Mouse (Mus musculus): Measurements from ENCODE around the gene Mrtfb. TPM values are rescaled to one million over a fixed set of nuclear protein-coding genes. Genes with fewer than 3 reads are reported as not detected.

Mrtfb gene
- polyA plus RNA-seq, 1 experiment from 2014 or later = 12.9 TPM

GRCm38 (mm10) chr16:13440468-13440867, 184.2 kb downstream of the Mrtfb start:
- 43% methylated on average over 6 of the region's 6 CpGs for WGBS

GRCm38 (mm10) chr16:13443764-13444163, 187.5 kb downstream of the Mrtfb start:
- Histone ChIP-seq H3K27me3 (ENCODE audit: control insufficient read depth, insufficient read depth, low read depth, low read length) (no peaks in the 10 kb centered on the region; the same call in 1 of the 2 replicates), H3K4me2 (ENCODE audit: low read length) (no peak overlapping the region), H3K4me3 (ENCODE audit: low read depth, low read length) (no peak overlapping the region), H3K27ac (ENCODE audit: low read length) (no peak overlapping the region), H3K9ac (ENCODE audit: low read depth, low read length) (no peak overlapping the region), H3K4me1 (ENCODE audit: control insufficient read depth, insufficient read depth, low read length) (peaks cover 11% of the 10 kb centered on the region), H3K36me3 (ENCODE audit: control insufficient read depth, insufficient read depth, low read length) (no peaks in the 10 kb centered on the region), H3K9me3 (replicated peaks; ENCODE audit: control insufficient read depth, low read length, poor library complexity, severe bottlenecking) (no peaks in the 10 kb centered on the region)
- no peak for ATAC-seq
- WGBS = 78% methylated on average over 1 of the region's 1 CpGs

More at GRCm38 (mm10) chr16:13440468-13440867, 184.2 kb downstream of the Mrtfb start:
- Histone ChIP-seq H3K27ac (ENCODE audit: low read length) (no peak overlapping the region), H3K27me3 (ENCODE audit: control insufficient read depth, insufficient read depth, low read depth, low read length) (no peaks in the 10 kb centered on the region), H3K9me3 (replicated peaks; ENCODE audit: control insufficient read depth, low read length, poor library complexity, severe bottlenecking) (no peaks in the 10 kb centered on the region), H3K4me3 (ENCODE audit: low read depth, low read length) (no peak overlapping the region), H3K9ac (ENCODE audit: low read depth, low read length) (no peak overlapping the region), H3K4me1 (ENCODE audit: control insufficient read depth, insufficient read depth, low read length) (peaks cover 4% of the 10 kb centered on the region; the same call in 1 of the 2 replicates), H3K4me2 (ENCODE audit: low read length) (no peak overlapping the region), H3K36me3 (ENCODE audit: control insufficient read depth, insufficient read depth, low read length) (no peaks in the 10 kb centered on the region)
- ATAC-seq = no peak

- no peaks in the 10 kb centered on the region for H3K9me3 ChIP-seq (replicated peaks; ENCODE audit: control insufficient read depth, low read length, poor library complexity, severe bottlenecking)
- WGBS = 51% methylated on average over 5 of the region's 5 CpGs
- H3K4me3 ChIP-seq (ENCODE audit: low read depth, low read length) = no peak overlapping the region
- H3K4me1 ChIP-seq (ENCODE audit: control insufficient read depth, insufficient read depth, low read length) = peaks cover 11% of the 10 kb centered on the region
- ATAC-seq = no peak
- H3K36me3 ChIP-seq (ENCODE audit: control insufficient read depth, insufficient read depth, low read length) = no peaks in the 10 kb centered on the region
- H3K27me3 ChIP-seq (ENCODE audit: control insufficient read depth, insufficient read depth, low read depth, low read length) = peaks cover 3% of the 10 kb centered on the region; the same call in 1 of the 2 replicates
- no peak overlapping the region for H3K4me2 ChIP-seq (ENCODE audit: low read length)
- H3K27ac ChIP-seq (ENCODE audit: low read length) = no peak overlapping the region
- no peak overlapping the region for H3K9ac ChIP-seq (ENCODE audit: low read depth, low read length)
Measured at GRCm38 (mm10) chr16:13445461-13445860, 189.2 kb downstream of the Mrtfb start.

DNA sequence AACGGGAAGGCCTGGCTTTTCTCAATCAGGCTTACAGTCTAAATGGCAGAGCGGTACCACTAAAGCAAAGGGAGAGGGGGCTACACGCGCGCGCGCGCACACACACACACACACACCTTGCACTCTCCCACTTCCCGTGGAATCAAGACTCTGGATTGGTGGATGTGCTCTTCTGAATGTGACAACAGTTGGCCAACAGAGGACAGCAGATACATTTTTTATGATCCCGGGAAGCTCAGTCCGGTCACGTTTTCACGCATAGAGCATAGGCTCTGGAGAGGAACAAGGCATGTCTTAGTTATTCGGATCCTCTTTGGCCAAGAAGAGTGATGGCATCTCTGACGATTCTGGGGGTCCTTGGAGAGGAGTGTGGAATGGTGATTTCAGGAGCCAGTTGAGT, 190.2 kb downstream of the Mrtfb start:
- H3K4me2 ChIP-seq (ENCODE audit: low read length) = peak overlapping the region; percentile 94
- H3K4me3 ChIP-seq (ENCODE audit: low read depth, low read length) = peak overlapping the region; percentile 63
- H3K9me3 ChIP-seq (replicated peaks; ENCODE audit: control insufficient read depth, low read length, poor library complexity, severe bottlenecking) = no peaks in the 10 kb centered on the region
- peaks cover 11% of the 10 kb centered on the region for H3K4me1 ChIP-seq (ENCODE audit: control insufficient read depth, insufficient read depth, low read length)
- H3K27me3 ChIP-seq (ENCODE audit: control insufficient read depth, insufficient read depth, low read depth, low read length) = peaks cover 3% of the 10 kb centered on the region; the same call in 1 of the 2 replicates
- no peak overlapping the region for H3K27ac ChIP-seq (ENCODE audit: low read length)
- H3K9ac ChIP-seq (ENCODE audit: low read depth, low read length) = peak overlapping the region; percentile 77
- H3K36me3 ChIP-seq (ENCODE audit: control insufficient read depth, insufficient read depth, low read length) = no peaks in the 10 kb centered on the region
- 10% methylated on average over 15 of the region's 15 CpGs for WGBS
- ATAC-seq = peak; percentile 58

GRCm38 (mm10) chr16:13446971-13447283, 190.6 kb downstream of the Mrtfb start:
- H3K4me1 ChIP-seq (ENCODE audit: control insufficient read depth, insufficient read depth, low read length) = peaks cover 11% of the 10 kb centered on the region
- H3K9me3 ChIP-seq (replicated peaks; ENCODE audit: control insufficient read depth, low read length, poor library complexity, severe bottlenecking) = no peaks in the 10 kb centered on the region
- H3K4me2 ChIP-seq (ENCODE audit: low read length) = peak overlapping the region; percentile 94
- H3K27ac ChIP-seq (ENCODE audit: low read length) = no peak overlapping the region
- H3K27me3 ChIP-seq (ENCODE audit: control insufficient read depth, insufficient read depth, low read depth, low read length) = peaks cover 3% of the 10 kb centered on the region; the same call in 1 of the 2 replicates
- ATAC-seq = peak; percentile 7; the same call in 1 of the 2 replicates
- peak overlapping the region; percentile 77 for H3K9ac ChIP-seq (ENCODE audit: low read depth, low read length)
- no peaks in the 10 kb centered on the region for H3K36me3 ChIP-seq (ENCODE audit: control insufficient read depth, insufficient read depth, low read length)
- WGBS = under 1% methylated on average over 10 of the region's 11 CpGs
- H3K4me3 ChIP-seq (ENCODE audit: low read depth, low read length) = peak overlapping the region; percentile 63

DNA sequence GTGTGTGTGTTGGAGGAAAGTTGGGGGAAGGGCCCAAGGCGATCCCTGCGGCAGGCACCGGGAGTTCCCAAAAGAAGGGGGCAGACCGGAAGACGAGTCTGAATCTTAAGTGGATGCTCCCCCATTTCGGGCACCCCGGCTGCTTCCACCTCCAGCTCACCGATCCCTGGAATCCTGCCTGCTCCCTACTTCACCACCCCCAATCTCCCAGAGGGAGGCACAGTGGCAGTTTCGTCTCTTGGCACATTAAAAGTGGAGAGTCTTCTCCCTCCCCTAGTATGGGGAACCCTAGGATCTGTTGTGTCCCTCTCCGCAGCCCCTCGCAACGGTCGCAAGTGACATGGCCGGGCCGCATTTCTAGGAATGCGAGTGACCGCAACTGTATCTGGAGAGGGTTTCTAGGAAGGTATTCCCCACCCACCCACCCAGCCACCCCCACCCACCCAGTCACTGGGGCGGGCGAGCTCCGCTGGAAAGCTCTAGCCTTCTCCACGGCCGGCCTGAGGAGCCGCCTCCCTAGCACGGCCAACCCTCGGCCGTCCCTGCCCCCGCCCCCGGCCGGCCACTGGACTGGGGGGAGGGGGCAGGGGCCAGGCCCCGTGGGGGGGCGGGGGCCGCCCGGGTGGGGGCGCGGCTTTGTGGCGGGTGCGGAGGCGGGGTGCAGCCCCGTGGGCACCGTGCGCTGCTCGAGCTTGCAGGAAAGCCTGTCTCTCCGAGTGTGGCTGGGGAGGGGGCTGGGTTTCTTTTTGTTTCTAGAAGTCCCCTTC, 191.2 kb downstream of the Mrtfb start:
- Histone ChIP-seq H3K27ac (ENCODE audit: low read length) (peak overlapping the region; percentile 58; the same call in 1 of the 2 replicates), H3K4me1 (ENCODE audit: control insufficient read depth, insufficient read depth, low read length) (peaks cover 11% of the 10 kb centered on the region)

GRCm38 (mm10) chr16:13448051-13448705, 191.9 kb downstream of the Mrtfb start:
- Histone ChIP-seq H3K36me3 (ENCODE audit: control insufficient read depth, insufficient read depth, low read length) (no peaks in the 10 kb centered on the region), H3K4me3 (ENCODE audit: low read depth, low read length) (peak overlapping the region; percentile 63), H3K4me1 (ENCODE audit: control insufficient read depth, insufficient read depth, low read length) (peaks cover 11% of the 10 kb centered on the region), H3K27ac (ENCODE audit: low read length) (peak overlapping the region; percentile 58; the same call in 1 of the 2 replicates), H3K9ac (ENCODE audit: low read depth, low read length) (peak overlapping the region; percentile 77), H3K4me2 (ENCODE audit: low read length) (peak overlapping the region; percentile 94), H3K9me3 (replicated peaks; ENCODE audit: control insufficient read depth, low read length, poor library complexity, severe bottlenecking) (no peaks in the 10 kb centered on the region), H3K27me3 (ENCODE audit: control insufficient read depth, insufficient read depth, low read depth, low read length) (peaks cover 3% of the 10 kb centered on the region; the same call in 1 of the 2 replicates)
- ATAC-seq = peak; percentile 64
- 0% methylated on average over 47 of the region's 52 CpGs for WGBS

More for the DNA sequence above, 191.2 kb downstream of the Mrtfb start:
- Histone ChIP-seq H3K36me3 (ENCODE audit: control insufficient read depth, insufficient read depth, low read length) (no peaks in the 10 kb centered on the region), H3K9ac (ENCODE audit: low read depth, low read length) (peak overlapping the region; percentile 77), H3K4me3 (ENCODE audit: low read depth, low read length) (peak overlapping the region; percentile 63), H3K27me3 (ENCODE audit: control insufficient read depth, insufficient read depth, low read depth, low read length) (peaks cover 3% of the 10 kb centered on the region; the same call in 1 of the 2 replicates), H3K9me3 (replicated peaks; ENCODE audit: control insufficient read depth, low read length, poor library complexity, severe bottlenecking) (no peaks in the 10 kb centered on the region), H3K4me2 (ENCODE audit: low read length) (peak overlapping the region; percentile 94)
- under 1% methylated on average over 23 of the region's 43 CpGs for WGBS
- ATAC-seq = peak; percentile 66

DNA sequence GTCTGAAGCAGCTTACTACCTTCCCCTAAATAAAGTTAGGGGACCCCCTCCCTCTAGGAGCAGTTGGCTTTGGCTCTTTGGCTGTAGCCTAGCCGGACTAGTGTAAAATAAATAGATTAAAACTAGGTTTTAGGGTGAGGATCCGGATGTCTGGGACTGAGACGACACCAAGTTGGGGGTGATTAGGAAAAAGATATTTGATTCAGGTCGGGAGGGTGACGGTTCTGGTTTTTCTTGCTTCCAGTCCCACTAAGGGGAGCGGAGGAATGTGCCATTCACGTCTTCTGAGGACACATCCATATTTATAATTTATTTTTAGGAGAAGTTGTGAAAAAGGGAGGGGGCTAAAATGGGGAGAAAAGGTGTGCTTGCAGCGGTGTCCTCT, 192.4 kb downstream of the Mrtfb start:
- WGBS = 11% methylated on average over 8 of the region's 8 CpGs
- Histone ChIP-seq H3K36me3 (ENCODE audit: control insufficient read depth, insufficient read depth, low read length) (no peaks in the 10 kb centered on the region), H3K4me3 (ENCODE audit: low read depth, low read length) (peak overlapping the region; percentile 63), H3K9me3 (replicated peaks; ENCODE audit: control insufficient read depth, low read length, poor library complexity, severe bottlenecking) (no peaks in the 10 kb centered on the region), H3K9ac (ENCODE audit: low read depth, low read length) (peak overlapping the region; percentile 77), H3K27ac (ENCODE audit: low read length) (no peak overlapping the region), H3K27me3 (ENCODE audit: control insufficient read depth, insufficient read depth, low read depth, low read length) (peaks cover 3% of the 10 kb centered on the region; the same call in 1 of the 2 replicates), H3K4me1 (ENCODE audit: control insufficient read depth, insufficient read depth, low read length) (peaks cover 11% of the 10 kb centered on the region), H3K4me2 (ENCODE audit: low read length) (peak overlapping the region; percentile 94)
- ATAC-seq = no peak

- Histone ChIP-seq H3K27ac (ENCODE audit: low read length) (no peak overlapping the region), H3K27me3 (ENCODE audit: control insufficient read depth, insufficient read depth, low read depth, low read length) (peaks cover 3% of the 10 kb centered on the region; the same call in 1 of the 2 replicates), H3K4me3 (ENCODE audit: low read depth, low read length) (peak overlapping the region; percentile 63; the same call in 1 of the 2 replicates), H3K9me3 (replicated peaks; ENCODE audit: control insufficient read depth, low read length, poor library complexity, severe bottlenecking) (no peaks in the 10 kb centered on the region), H3K4me2 (ENCODE audit: low read length) (peak overlapping the region; percentile 94), H3K36me3 (ENCODE audit: control insufficient read depth, insufficient read depth, low read length) (no peaks in the 10 kb centered on the region), H3K4me1 (ENCODE audit: control insufficient read depth, insufficient read depth, low read length) (peaks cover 15% of the 10 kb centered on the region), H3K9ac (ENCODE audit: low read depth, low read length) (no peak overlapping the region)
- 16% methylated on average over 13 of the region's 13 CpGs for WGBS
- ATAC-seq = no peak
Measured at GRCm38 (mm10) chr16:13449491-13449890, 193.2 kb downstream of the Mrtfb start.
